Mouse (Mus musculus) adrenal gland, adult (tissue): ENCODE results near the gene Sucnr1.
A peak's percentile ranks its signal among the peaks of the same experiment; 100 is the strongest.
"Not testable (repeated sequence)": the region's sequence is repeated elsewhere in the genome, so short reads cannot be mapped to it uniquely, and the experiment has no call there.

Experiments used
- DNase-seq, 2 experiments: peaks; one replicate each; pipeline ENCODE4 v3.0.0; 2022 to 2023; ENCODE audit warnings: low spot score in 1 of 2; ENCODE audit not compliant: inconsistent age in 2 of 2

Gene Sucnr1

DNA sequence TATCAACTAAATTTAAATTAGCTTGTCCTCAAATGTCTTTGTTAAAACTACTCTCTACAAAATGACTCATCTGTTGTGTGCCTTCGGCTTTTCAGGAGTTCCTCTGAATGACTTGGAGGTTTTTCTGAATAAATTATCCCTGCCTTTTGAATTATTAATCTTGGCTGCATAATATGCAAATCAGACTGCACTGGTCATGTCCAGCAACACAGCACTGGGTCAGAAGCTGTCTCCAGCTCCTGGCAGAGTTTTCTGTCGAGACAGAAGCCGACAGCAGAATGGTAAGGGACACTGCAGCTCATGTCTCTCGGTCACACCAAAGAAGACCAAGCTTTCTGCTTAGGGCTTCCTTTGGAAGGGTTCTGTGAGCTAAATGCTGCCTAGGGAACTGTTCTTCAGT, at the start of gene Sucnr1:
Gene Sucnr1 (plus strand): TSS at position 222 of the 400 bp plus-strand sequence.
- DNase-seq, result peak in 1 of 2 experiments; percentile 36

DNA sequence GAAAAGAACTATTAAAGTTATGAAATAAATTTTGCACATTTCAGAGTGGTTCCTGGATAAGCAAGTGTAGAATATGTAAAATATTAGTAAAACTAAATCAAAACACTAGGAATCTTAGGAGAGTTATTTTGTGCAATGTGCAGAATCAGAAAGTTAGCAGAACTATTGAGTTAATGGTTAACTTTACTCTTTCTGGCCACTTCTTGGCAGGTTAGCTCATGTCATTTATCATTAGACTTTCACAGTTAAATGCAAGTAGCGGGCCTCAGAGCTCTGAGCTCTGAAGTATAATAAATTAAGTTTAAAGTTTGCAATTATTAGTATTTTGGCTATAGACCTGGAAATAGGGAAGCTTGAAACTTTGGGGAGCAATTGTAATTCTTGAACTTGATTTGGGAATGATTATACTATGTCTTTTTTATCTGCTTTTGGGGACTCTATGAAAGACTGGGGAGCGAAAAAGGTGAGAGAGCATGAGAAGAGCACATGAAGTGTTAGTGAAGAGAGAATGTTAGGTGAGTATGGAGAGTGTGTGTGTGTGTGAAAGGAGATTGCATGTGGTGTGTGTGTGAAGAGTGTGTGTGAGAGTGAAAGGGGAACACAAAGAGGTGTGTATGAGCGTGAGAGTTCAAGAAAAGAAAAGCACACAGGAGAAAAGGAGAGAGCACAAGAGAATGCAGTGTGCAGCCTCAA, 35.3 kb upstream of the Sucnr1 start:
- DNase-seq, result no peak

DNA sequence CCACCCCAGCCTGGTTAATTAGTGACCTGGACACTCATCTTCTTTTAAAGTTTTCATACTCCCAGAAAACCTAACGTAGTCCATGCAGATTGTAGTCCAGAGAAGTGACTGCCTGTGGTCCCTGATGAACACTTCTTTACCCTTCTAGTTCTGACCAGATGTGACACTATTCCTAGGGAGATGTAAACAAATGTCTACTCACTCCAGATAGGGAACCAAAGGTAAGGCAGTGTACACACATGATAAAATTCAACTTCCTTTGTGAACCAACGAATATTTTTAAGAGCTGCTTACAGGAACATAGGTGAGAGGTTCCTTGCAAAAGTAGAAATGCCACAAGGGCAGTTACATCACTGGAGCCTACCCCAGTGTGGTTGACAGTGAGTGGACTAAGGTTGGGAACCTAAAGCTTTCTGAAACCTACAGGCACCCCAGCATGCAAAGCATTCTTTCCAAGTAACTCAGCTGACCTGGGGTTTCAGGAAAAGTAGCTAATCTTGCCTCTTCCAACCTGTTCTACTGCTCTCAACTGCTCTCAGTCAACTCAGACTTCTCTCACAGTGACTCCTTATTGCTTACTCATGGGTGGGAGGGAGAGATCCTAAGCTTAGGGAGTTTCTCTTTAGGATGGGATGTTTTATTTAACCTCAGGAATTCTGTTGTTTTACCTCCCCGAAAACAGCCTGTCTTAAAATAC, 28.3 kb upstream of the Sucnr1 start:
- no peak for DNase-seq

DNA sequence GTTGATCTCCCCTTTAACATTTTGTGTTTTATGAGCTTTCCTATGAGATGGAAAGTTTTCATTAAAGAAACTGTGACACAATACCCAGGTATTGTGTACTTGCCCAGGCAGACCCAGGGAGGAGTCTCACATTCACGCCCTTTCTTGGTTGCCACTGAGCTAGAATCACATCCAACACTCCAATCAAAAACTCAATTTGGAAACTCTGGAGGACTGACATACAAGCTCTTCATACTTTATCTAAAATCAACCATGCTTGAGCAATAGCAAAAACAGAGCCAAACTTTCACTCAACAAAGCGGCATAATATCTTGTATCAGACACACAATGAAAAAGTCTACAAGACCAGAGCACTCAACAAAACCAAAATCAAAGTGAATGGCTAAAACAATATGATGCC, 27.7 kb upstream of the Sucnr1 start:
- DNase-seq, result no peak

- peak in 1 of 2 experiments; percentile 29 for DNase-seq
Observed at GRCm38 (mm10) chr3:60056451-60056850, 25.2 kb upstream of the Sucnr1 start.

DNA sequence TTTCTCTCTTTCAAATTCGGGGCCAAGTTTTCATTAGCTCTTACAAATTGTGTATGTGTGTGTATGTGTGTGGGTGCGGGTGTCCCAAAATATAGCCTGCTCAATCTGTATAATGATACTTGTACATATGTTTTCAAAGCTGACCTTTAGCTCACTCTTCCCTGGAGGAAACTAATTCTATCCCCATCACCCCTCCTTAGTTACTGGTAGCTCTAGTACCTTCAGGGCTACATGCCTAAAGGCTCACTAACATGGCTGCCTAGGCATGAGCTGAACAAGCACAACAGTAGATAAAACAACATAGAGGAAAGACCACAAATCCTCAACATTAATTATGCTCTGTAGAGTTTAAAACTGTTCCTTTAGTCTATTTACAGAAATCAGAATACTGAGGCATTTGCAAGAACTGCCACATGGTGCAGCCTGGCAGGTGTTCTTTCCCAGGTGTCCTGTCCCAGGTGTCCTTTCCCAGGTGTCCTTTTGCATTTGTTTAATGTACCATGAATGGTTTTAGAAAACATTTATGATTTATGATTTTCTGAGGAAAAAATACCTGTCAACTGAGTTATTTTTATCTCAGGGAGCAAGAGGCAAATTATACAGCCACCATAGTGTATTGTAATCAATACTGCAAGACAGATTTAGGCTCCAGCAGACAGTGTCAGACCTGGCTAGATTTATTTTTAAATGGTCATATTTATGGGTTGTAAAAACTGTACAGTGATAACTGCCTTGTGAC, 24.4 kb upstream of the Sucnr1 start:
- DNase-seq, result peak in 1 of 2 experiments; percentile 15

- DNase-seq, result no peak
Observed at GRCm38 (mm10) chr3:60057809-60058082, 23.9 kb upstream of the Sucnr1 start.

GRCm38 (mm10) chr3:60078883-60079415, 2.7 kb upstream of the Sucnr1 start:
- DNase-seq, result peak in 1 of 2 experiments; percentile 23

GRCm38 (mm10) chr3:60080572-60080971, 1.1 kb upstream of the Sucnr1 start:
- peak in 1 of 2 experiments; percentile 26 for DNase-seq

DNA sequence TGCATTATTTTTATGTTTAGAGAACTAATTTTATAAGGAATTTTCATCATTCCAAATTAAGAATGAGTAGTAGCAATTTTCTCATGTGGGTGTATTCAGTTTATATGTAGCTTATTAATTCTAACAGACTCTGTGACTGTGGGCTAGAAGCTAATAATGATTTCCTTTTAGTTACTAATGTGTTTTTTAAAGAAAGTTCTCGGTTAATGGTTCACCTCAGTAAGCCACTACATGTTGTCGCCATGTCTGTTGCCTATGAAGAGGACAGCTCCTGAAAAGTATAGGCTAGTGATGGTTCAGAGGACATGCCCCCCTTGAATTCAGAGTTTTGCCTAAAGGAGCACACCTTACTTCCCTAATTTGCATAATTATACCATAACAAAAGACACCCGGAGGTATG, 1.1 kb downstream of the Sucnr1 start:
- no peak for DNase-seq

DNA sequence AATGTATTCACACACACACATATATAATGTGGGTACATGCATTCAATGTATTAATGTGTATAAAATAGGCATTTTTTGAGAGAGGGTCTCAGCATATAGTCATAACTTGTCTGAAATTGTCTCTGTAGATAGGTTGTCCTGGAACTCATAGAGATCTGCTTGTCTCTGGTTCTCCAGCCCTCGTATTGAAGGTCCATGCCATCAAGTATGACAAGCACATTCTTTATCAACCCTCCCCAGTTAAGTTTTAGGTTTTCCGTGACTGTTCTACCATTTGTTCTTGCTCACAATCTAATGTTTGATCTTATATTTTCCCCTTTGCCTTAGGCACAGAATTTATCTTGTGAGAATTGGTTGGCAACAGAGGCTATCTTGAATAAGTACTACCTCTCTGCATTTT, 4.1 kb downstream of the Sucnr1 start:
- no peak for DNase-seq

DNA sequence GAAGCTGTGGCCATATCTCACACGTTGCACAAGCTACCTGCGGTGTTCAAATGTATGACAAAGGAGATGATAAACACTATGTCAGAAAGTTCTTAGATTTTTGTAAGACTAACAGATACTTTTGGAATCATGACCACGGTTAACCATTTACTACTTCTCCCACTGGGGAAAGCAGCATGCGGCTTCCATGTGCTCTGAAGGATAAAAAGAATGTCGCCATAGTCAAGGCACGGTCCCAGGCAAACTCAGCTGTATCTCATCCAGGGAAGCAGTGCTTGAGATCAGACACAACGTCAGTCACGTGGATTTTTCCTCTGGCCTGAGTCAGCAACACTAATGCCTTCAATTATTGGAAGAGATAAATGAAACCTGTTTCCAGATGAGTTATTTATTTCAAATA, 9.7 kb downstream of the Sucnr1 start:
- no peak for DNase-seq

- no peak for DNase-seq
Observed at GRCm38 (mm10) chr3:60094386-60095156, 12.9 kb downstream of the Sucnr1 start.

DNA sequence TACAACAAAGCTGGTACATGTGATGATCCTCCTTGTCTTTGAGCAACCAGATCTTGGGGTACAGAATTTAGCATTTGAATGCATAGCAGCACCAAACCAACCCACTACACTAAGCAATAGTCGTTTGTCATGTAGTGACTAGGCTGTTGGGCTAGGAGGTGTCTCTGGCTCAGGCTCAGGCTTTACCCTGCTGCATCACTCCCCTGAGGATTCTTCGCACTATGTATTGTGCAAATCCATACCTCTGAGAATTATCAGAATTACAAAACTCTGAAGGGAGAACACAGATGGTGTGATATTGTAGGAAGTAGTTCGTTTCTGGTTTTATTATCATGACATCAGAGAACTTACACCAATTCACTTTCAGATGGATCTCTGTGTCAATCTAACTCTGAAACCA, 15.3 kb downstream of the Sucnr1 start:
- peak in 1 of 2 experiments; percentile 29 for DNase-seq

DNA sequence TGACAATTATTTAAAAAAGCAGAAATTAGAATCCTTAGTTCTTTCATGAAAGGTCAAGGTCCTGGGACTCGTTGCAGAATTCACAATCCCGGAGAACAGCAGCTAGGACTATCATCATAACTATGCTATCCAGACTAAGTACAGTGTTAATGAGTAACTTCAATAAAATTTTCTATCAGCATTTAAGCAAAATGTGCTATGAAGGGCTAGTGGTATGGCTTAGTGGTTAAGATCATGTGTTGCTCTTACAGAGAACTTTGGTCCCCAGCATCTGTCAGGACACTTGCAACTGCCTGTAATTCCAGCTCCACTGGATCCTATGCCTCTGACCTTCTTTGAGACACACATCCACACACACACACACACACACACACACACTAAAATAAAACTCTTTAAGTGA, 15.8 kb downstream of the Sucnr1 start:
- DNase-seq, result peak in 1 of 2 experiments; percentile 43

- peak in 1 of 2 experiments; percentile 40 for DNase-seq
Observed at GRCm38 (mm10) chr3:60098521-60098920, 16.9 kb downstream of the Sucnr1 start.

- DNase-seq, result no peak
Observed at GRCm38 (mm10) chr3:60104462-60105109, 22.9 kb downstream of the Sucnr1 start.

DNA sequence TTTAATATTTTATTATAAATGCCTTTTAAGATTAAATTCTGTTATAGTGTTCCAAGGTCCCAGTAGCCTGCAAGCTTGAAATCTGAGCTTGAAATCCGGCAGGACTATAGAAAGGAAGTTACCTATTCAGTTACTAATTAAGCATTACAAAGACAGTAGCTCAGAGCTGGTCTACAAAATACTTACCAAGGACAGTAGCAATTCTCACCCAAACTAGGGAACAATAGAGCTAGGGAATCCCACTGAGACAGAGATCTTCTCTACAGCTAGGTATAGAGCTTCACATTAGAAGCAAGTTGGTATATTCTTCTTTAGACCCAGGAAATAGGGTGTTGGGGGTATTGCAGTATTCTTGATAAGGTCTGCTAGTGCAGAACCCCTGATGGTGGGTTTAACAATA, 24.8 kb downstream of the Sucnr1 start:
- not testable (repeated sequence) for DNase-seq

- no peak for DNase-seq
Observed at GRCm38 (mm10) chr3:60107736-60108135, 26.1 kb downstream of the Sucnr1 start.

DNA sequence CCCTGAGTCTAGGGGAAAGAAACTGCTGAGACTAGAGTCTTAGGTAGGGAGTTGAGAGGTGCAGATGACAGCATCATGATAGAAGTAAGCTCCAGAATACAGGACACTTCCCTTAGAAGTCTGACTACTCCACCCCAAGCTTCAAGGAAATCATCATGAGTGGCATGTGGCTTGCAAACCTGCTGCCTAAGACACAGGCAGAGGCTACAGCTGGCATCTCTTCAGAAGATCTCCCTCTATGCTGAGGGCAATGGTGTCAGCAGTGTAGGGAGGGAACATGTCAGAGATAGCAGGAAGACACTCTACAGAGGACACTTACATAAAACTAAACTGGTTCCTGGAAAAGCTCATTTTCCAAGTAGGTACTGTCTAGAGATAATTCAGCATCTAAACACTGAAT, 27.1 kb downstream of the Sucnr1 start:
- DNase-seq, result no peak
